ENCODE assay signal across 20 mouse cellular contexts in genomic region chr17:44029616-44030015, GRCm38 (mm10). TPM values are rescaled to one million over a fixed set of nuclear protein-coding genes. Genes with fewer than 3 reads are reported as not detected.
DNase-seq lines count a peak whose midpoint lies in the region; ATAC-seq and TF ChIP-seq lines count a peak whose summit lies in the region.
"Had no signal": no experiment of that assay in that cellular context is flagged by ENCODE, and none has a peak within 500 bp of the region (broad histone marks: within the 10 kb centered on the region; RNA-seq: fewer than 3 reads in every experiment).

No protein-coding gene starts in this region.

- WGBS in lung, adult 2 months = 32% methylated on average over 5 of the region's 5 CpGs
- WGBS in hindbrain, embryonic 11.5 days = 75% methylated on average over 5 of the region's 5 CpGs
- WGBS in forebrain, embryonic 11.5 days = 87% methylated on average over 5 of the region's 5 CpGs

- TF ChIP-seq CTCF in lung, adult 2 months (IDR thresholded peaks at IDR 0.05; ENCODE audit: insufficient read depth, low read length) = no peak
- TF ChIP-seq CTCF in embryonic fibroblast, embryonic 13.5 days (IDR thresholded peaks at IDR 0.05; ENCODE audit: borderline replicate concordance, insufficient read depth, low read length) = no peak

- no peaks in the 10 kb centered on the region for H3K36me3 ChIP-seq in hindbrain, embryonic 11.5 days (ENCODE audit: control insufficient read depth, insufficient read depth, low read length)
- no peaks in the 10 kb centered on the region for H3K36me3 ChIP-seq in forebrain, embryonic 11.5 days (ENCODE audit: control insufficient read depth, insufficient read depth, low read length)
- H3K36me3 ChIP-seq: embryonic facial prominence, embryonic 15.5 days; G1E; heart, embryonic 10.5 days; hindbrain, embryonic 10.5 days; midbrain, embryonic 10.5 days; neural tube, embryonic 15.5 days; stomach, embryonic 15.5 days had no signal

- peak overlapping the region; percentile 69 for H3K27ac ChIP-seq in embryonic fibroblast, embryonic 13.5 days (ENCODE audit: insufficient read depth, low read length)
- H3K27ac ChIP-seq in hindbrain, embryonic 11.5 days (ENCODE audit: low read depth, low read length) = no peak overlapping the region
- no peak overlapping the region for H3K27ac ChIP-seq in forebrain, embryonic 11.5 days (ENCODE audit: low read depth, low read length)
- H3K27ac ChIP-seq: embryonic facial prominence, embryonic 15.5 days; forebrain, embryonic 13.5 days; heart, embryonic 10.5 days; hindbrain, embryonic 10.5 days; midbrain, embryonic 10.5 days; neural tube, embryonic 15.5 days; stomach, embryonic 15.5 days had no signal

- ATAC-seq in hindbrain, embryonic 11.5 days (ENCODE audit: low FRiP score) = no peak
- ATAC-seq in forebrain, embryonic 11.5 days (replicated peaks; ENCODE audit: low FRiP score) = no peak
- ATAC-seq: forebrain, embryonic 13.5 days had no signal

- H3K9me3 ChIP-seq in hindbrain, embryonic 11.5 days (ENCODE audit: control insufficient read depth, low read length) = no peaks in the 10 kb centered on the region
- H3K9me3 ChIP-seq in forebrain, embryonic 11.5 days (ENCODE audit: control insufficient read depth, low read length) = no peaks in the 10 kb centered on the region
- H3K9me3 ChIP-seq: embryonic facial prominence, embryonic 15.5 days; forebrain, embryonic 13.5 days; heart, embryonic 10.5 days; hindbrain, embryonic 10.5 days; midbrain, embryonic 10.5 days; neural tube, embryonic 15.5 days; stomach, embryonic 15.5 days had no signal

- peak; percentile 96 for DNase-seq in heart, adult 11 months
- DNase-seq in heart, postnatal 25 days (ENCODE audit: low spot score) = no peak
- DNase-seq in lung, postnatal 36 days = peak; percentile 44
- no peak for DNase-seq in lung, adult 2 months
- DNase-seq in hindbrain, embryonic 11.5 days (ENCODE audit: low spot score) = no peak
- no peak for DNase-seq in cerebellum, adult 9-10 months
- no peak for DNase-seq in forebrain, embryonic 11.5 days (ENCODE audit: low spot score)
- DNase-seq: adrenal gland, postnatal 14 days; cerebellum, postnatal 36 days; kidney, postnatal 10 days; layer of hippocampus, adult 9-11 months had no signal

- no peaks in the 10 kb centered on the region for H3K4me1 ChIP-seq in lung, adult 2 months (ENCODE audit: control insufficient read depth, insufficient read depth, low read length)
- peaks cover 19% of the 10 kb centered on the region for H3K4me1 ChIP-seq in embryonic fibroblast, embryonic 13.5 days (ENCODE audit: control insufficient read depth, insufficient read depth, low read length)
- H3K4me1 ChIP-seq in hindbrain, embryonic 11.5 days (replicated peaks; ENCODE audit: control insufficient read depth, insufficient read depth, low read length) = 0 out of 2 replicates have a peak, but pooled peaks cover 2% of the 10 kb centered on the region
- peaks cover 2% of the 10 kb centered on the region; the same call in 1 of the 2 replicates for H3K4me1 ChIP-seq in forebrain, embryonic 11.5 days (replicated peaks; ENCODE audit: control insufficient read depth, insufficient read depth, low read length)

- no peak overlapping the region for H3K4me3 ChIP-seq in lung, adult 2 months (replicated peaks; ENCODE audit: extremely low read depth, low read depth, low read length)
- no peak overlapping the region for H3K4me3 ChIP-seq in embryonic fibroblast, embryonic 13.5 days (ENCODE audit: insufficient read depth, low read length)
- no peak overlapping the region for H3K4me3 ChIP-seq in hindbrain, embryonic 11.5 days (ENCODE audit: low read depth, low read length)
- H3K4me3 ChIP-seq in forebrain, embryonic 11.5 days (ENCODE audit: low read depth, low read length) = no peak overlapping the region
- H3K4me3 ChIP-seq: embryonic facial prominence, embryonic 15.5 days; forebrain, embryonic 13.5 days; heart, embryonic 10.5 days; hindbrain, embryonic 10.5 days; midbrain, embryonic 10.5 days; neural tube, embryonic 15.5 days; stomach, embryonic 15.5 days had no signal

- intact Hi-C loops in heart, postnatal 25 days (cut with DNase I) = loop anchor here (5.0 kb wide), 2 partner anchors 227 to 322 kb away; partner anchors contain the start of gene Rcan2

- no peak for TF ChIP-seq POLR2A in lung, adult 2 months (IDR thresholded peaks at IDR 0.05; ENCODE audit: borderline replicate concordance, extremely low read depth, low read depth, low read length)
- no peak for TF ChIP-seq POLR2A in embryonic fibroblast, embryonic 13.5 days (IDR thresholded peaks at IDR 0.05; ENCODE audit: low read depth, low read length)

- H3K27me3 ChIP-seq in hindbrain, embryonic 11.5 days (ENCODE audit: control insufficient read depth, insufficient read depth, low read length) = no peaks in the 10 kb centered on the region
- H3K27me3 ChIP-seq in forebrain, embryonic 11.5 days (ENCODE audit: control insufficient read depth, insufficient read depth, low read length) = no peaks in the 10 kb centered on the region
- H3K27me3 ChIP-seq: embryonic facial prominence, embryonic 15.5 days; forebrain, embryonic 13.5 days; neural tube, embryonic 15.5 days; stomach, embryonic 15.5 days had no signal

- H3K4me2 ChIP-seq in hindbrain, embryonic 11.5 days (replicated peaks; ENCODE audit: low read depth, low read length) = no peak overlapping the region
- no peak overlapping the region for H3K4me2 ChIP-seq in forebrain, embryonic 11.5 days (ENCODE audit: low read depth, low read length, severe bottlenecking)
- H3K4me2 ChIP-seq: embryonic facial prominence, embryonic 15.5 days; forebrain, embryonic 13.5 days; neural tube, embryonic 15.5 days; stomach, embryonic 15.5 days had no signal

- no peak overlapping the region for H3K9ac ChIP-seq in hindbrain, embryonic 11.5 days (ENCODE audit: low read depth, low read length)
- H3K9ac ChIP-seq in forebrain, embryonic 11.5 days (ENCODE audit: low read length) = no peak overlapping the region
- H3K9ac ChIP-seq: embryonic facial prominence, embryonic 15.5 days; forebrain, embryonic 13.5 days; neural tube, embryonic 15.5 days; stomach, embryonic 15.5 days had no signal

RNA-seq across cellular contexts. Expression of gene Enpp5, which starts 49.0 kb away (rescaled TPM):
- 10 to 100 TPM; 10.1 to 10.6 TPM for total RNA-seq in heart, postnatal 25 days (2021)
- 24.5 and 38.7 TPM in 2 replicates for polyA plus RNA-seq in lung, adult 2 months (2012; rRNA removed)
- 35.6 and 44.1 TPM in 2 replicates for polyA plus RNA-seq in embryonic fibroblast, embryonic 13.5 days (2011; ENCODE audit: insufficient read length, low read depth, missing spikeins)
- 14.8 and 16.6 TPM in 2 replicates for polyA plus RNA-seq in hindbrain, embryonic 11.5 days (2014; fragmentation: Nextera tagmentation; extraction: Ambion mirVana)
- polyA plus RNA-seq in forebrain, embryonic 11.5 days (2014; fragmentation: Nextera tagmentation; extraction: Ambion mirVana) = 8.1 and 10.9 TPM in 2 replicates
- polyA plus RNA-seq: G1E had no signal

Comparison
In these comparisons a context has a peak if more than half of its experiments do, and no peak if none do; other contexts are left out.
1. DNase-seq: peak in heart, adult 11 months (single experiment) and lung, postnatal 36 days (single experiment); none in heart, postnatal 25 days (single experiment), lung, adult 2 months (single experiment), hindbrain, embryonic 11.5 days (single experiment), cerebellum, adult 9-10 months (single experiment) and forebrain, embryonic 11.5 days (single experiment).